Mouse (Mus musculus) heart, embryonic 10.5 days (tissue): ENCODE results near the gene Syn3. TPM values are rescaled to one million over a fixed set of nuclear protein-coding genes. Genes with fewer than 3 reads are reported as not detected.

Source experiments
- polyA plus RNA-seq: library from polyadenylated mRNA; unstranded; fragments of >200 nt; fragmentation: Nextera tagmentation; extraction: Ambion mirVana; gene quantifications from 2 replicates; pipeline ENCODE4 v1.2.1, GENCODE M21; 2016

The Syn3 gene
- polyA plus RNA-seq, 1 experiment from 2014 or later: 1.2 TPM

Other genes starting within 250 kb of the Syn3 start
- 44.7 and 47.2 TPM in 2 replicates for gene Timp3, start 198.5 kb downstream of the Syn3 start, polyA plus RNA-seq
- 624 and 799 TPM in 2 replicates for gene Hsp90b1, start 206.6 kb upstream of the Syn3 start, polyA plus RNA-seq
- gene Ttc41, start 206.9 kb upstream of the Syn3 start, polyA plus RNA-seq: 2.2 and 2.7 TPM in 2 replicates